Mouse (Mus musculus): ENCODE results near the gene Fbxw8. TPM values are rescaled to one million over a fixed set of nuclear protein-coding genes. Genes with fewer than 3 reads are reported as not detected.

The Fbxw8 gene
- polyA plus RNA-seq, 1 experiment: 20.3 TPM

GRCm38 (mm10) chr5:118081996-118082395 lies 73.3 kb downstream of the Fbxw8 start:
- 10% methylated on average over 6 of the region's 6 CpGs for WGBS
- peak; percentile 36 for DNase-seq (ENCODE audit: low read depth in 1 of 2, low spot score in 2 of 2)
- H3K27ac ChIP-seq (ENCODE audit: insufficient read depth, low read length): peak overlapping the region; percentile 24; the same call in 1 of the 2 replicates
- H3K4me1 ChIP-seq (ENCODE audit: control insufficient read depth, insufficient read depth, insufficient read length): peaks cover 38% of the 10 kb centered on the region
- H3K27me3 ChIP-seq (ENCODE audit: control insufficient read depth, insufficient read depth, low read length): no peaks in the 10 kb centered on the region
- no peak overlapping the region for H3K4me3 ChIP-seq (ENCODE audit: extremely low read depth, insufficient read depth, insufficient read length)
- peaks cover 5% of the 10 kb centered on the region for H3K36me3 ChIP-seq (ENCODE audit: control insufficient read depth, insufficient read depth, low read length)
- no peak for TF ChIP-seq CTCF (IDR thresholded peaks at IDR 0.05; ENCODE audit: extremely low read depth, insufficient read depth, insufficient read length, insufficient replicate concordance)
- no peak for TF ChIP-seq POLR2A (IDR thresholded peaks at IDR 0.05; ENCODE audit: low read depth, low read length)

GRCm38 (mm10) chr5:118081374-118081949 lies 73.8 kb downstream of the Fbxw8 start:
- peaks cover 10% of the 10 kb centered on the region for H3K36me3 ChIP-seq (ENCODE audit: control insufficient read depth, insufficient read depth, low read length)
- no peak overlapping the region for H3K4me3 ChIP-seq (ENCODE audit: extremely low read depth, insufficient read depth, insufficient read length)
- TF ChIP-seq POLR2A (IDR thresholded peaks at IDR 0.05; ENCODE audit: low read depth, low read length): no peak
- TF ChIP-seq CTCF (IDR thresholded peaks at IDR 0.05; ENCODE audit: extremely low read depth, insufficient read depth, insufficient read length, insufficient replicate concordance): no peak
- WGBS: 30% methylated on average over 9 of the region's 9 CpGs
- no peaks in the 10 kb centered on the region for H3K27me3 ChIP-seq (ENCODE audit: control insufficient read depth, insufficient read depth, low read length)
- peaks cover 38% of the 10 kb centered on the region for H3K4me1 ChIP-seq (ENCODE audit: control insufficient read depth, insufficient read depth, insufficient read length)
- 0 out of 2 replicates have a peak overlapping the region, but pooled peaks have one; percentile 4 for H3K27ac ChIP-seq (ENCODE audit: insufficient read depth, low read length)
- DNase-seq (ENCODE audit: low read depth in 1 of 2, low spot score in 2 of 2): no peak

GRCm38 (mm10) chr5:118079839-118080250 lies 75.4 kb downstream of the Fbxw8 start:
- peaks cover 14% of the 10 kb centered on the region for H3K36me3 ChIP-seq (ENCODE audit: control insufficient read depth, insufficient read depth, low read length)
- no peak for DNase-seq (ENCODE audit: low read depth in 1 of 2, low spot score in 2 of 2)
- no peaks in the 10 kb centered on the region for H3K27me3 ChIP-seq (ENCODE audit: control insufficient read depth, insufficient read depth, low read length)
- WGBS: 35% methylated on average over 11 of the region's 11 CpGs
- H3K27ac ChIP-seq (ENCODE audit: insufficient read depth, low read length): no peak overlapping the region
- TF ChIP-seq CTCF (IDR thresholded peaks at IDR 0.05; ENCODE audit: extremely low read depth, insufficient read depth, insufficient read length, insufficient replicate concordance) (no peak), POLR2A (IDR thresholded peaks at IDR 0.05; ENCODE audit: low read depth, low read length) (no peak)
- H3K4me1 ChIP-seq (ENCODE audit: control insufficient read depth, insufficient read depth, insufficient read length): peaks cover 32% of the 10 kb centered on the region
- no peak overlapping the region for H3K4me3 ChIP-seq (ENCODE audit: extremely low read depth, insufficient read depth, insufficient read length)

GRCm38 (mm10) chr5:118079354-118079753 lies 75.9 kb downstream of the Fbxw8 start:
- H3K36me3 ChIP-seq (ENCODE audit: control insufficient read depth, insufficient read depth, low read length): peaks cover 14% of the 10 kb centered on the region
- no peaks in the 10 kb centered on the region for H3K27me3 ChIP-seq (ENCODE audit: control insufficient read depth, insufficient read depth, low read length)
- no peak overlapping the region for H3K27ac ChIP-seq (ENCODE audit: insufficient read depth, low read length)
- WGBS: 78% methylated on average over 6 of the region's 6 CpGs
- peaks cover 27% of the 10 kb centered on the region; the same call in 1 of the 2 replicates for H3K4me1 ChIP-seq (ENCODE audit: control insufficient read depth, insufficient read depth, insufficient read length)
- no peak for DNase-seq (ENCODE audit: low read depth in 1 of 2, low spot score in 2 of 2)
- H3K4me3 ChIP-seq (ENCODE audit: extremely low read depth, insufficient read depth, insufficient read length): no peak overlapping the region
- TF ChIP-seq POLR2A (IDR thresholded peaks at IDR 0.05; ENCODE audit: low read depth, low read length) (no peak), CTCF (IDR thresholded peaks at IDR 0.05; ENCODE audit: extremely low read depth, insufficient read depth, insufficient read length, insufficient replicate concordance) (no peak)

GRCm38 (mm10) chr5:118078550-118078949 lies 76.7 kb downstream of the Fbxw8 start:
- WGBS: 90% methylated on average over 6 of the region's 6 CpGs
- TF ChIP-seq POLR2A (IDR thresholded peaks at IDR 0.05; ENCODE audit: low read depth, low read length) (no peak), CTCF (IDR thresholded peaks at IDR 0.05; ENCODE audit: extremely low read depth, insufficient read depth, insufficient read length, insufficient replicate concordance) (no peak)
- Histone ChIP-seq H3K27me3 (ENCODE audit: control insufficient read depth, insufficient read depth, low read length) (no peaks in the 10 kb centered on the region), H3K36me3 (ENCODE audit: control insufficient read depth, insufficient read depth, low read length) (peaks cover 14% of the 10 kb centered on the region), H3K4me3 (ENCODE audit: extremely low read depth, insufficient read depth, insufficient read length) (no peak overlapping the region), H3K27ac (ENCODE audit: insufficient read depth, low read length) (no peak overlapping the region), H3K4me1 (ENCODE audit: control insufficient read depth, insufficient read depth, insufficient read length) (peaks cover 24% of the 10 kb centered on the region; the same call in 1 of the 2 replicates)
- no peak for DNase-seq (ENCODE audit: low read depth in 1 of 2, low spot score in 2 of 2)

- Histone ChIP-seq H3K4me1 (ENCODE audit: control insufficient read depth, insufficient read depth, insufficient read length) (peaks cover 16% of the 10 kb centered on the region; the same call in 1 of the 2 replicates), H3K27ac (ENCODE audit: insufficient read depth, low read length) (no peak overlapping the region), H3K36me3 (ENCODE audit: control insufficient read depth, insufficient read depth, low read length) (peaks cover 14% of the 10 kb centered on the region), H3K27me3 (ENCODE audit: control insufficient read depth, insufficient read depth, low read length) (no peaks in the 10 kb centered on the region), H3K4me3 (ENCODE audit: extremely low read depth, insufficient read depth, insufficient read length) (no peak overlapping the region)
- whole genome bisulfite sequencing: 93% methylated on average over 15 of the region's 15 CpGs
- DNase-seq (ENCODE audit: low read depth in 1 of 2, low spot score in 2 of 2): no peak
- TF ChIP-seq CTCF (IDR thresholded peaks at IDR 0.05; ENCODE audit: extremely low read depth, insufficient read depth, insufficient read length, insufficient replicate concordance) (no peak), POLR2A (IDR thresholded peaks at IDR 0.05; ENCODE audit: low read depth, low read length) (no peak)
These were observed 78.3 kb downstream of the Fbxw8 start for GRCm38 (mm10) chr5:118076721-118077592.
